Mouse (Mus musculus) heart, postnatal 25 days (tissue): ENCODE results near the gene Evc2. TPM values are rescaled to one million over a fixed set of nuclear protein-coding genes. Genes with fewer than 3 reads are reported as not detected.

Source experiments
- DNase-seq: peaks from one replicate; pipeline ENCODE4 v3.0.0; 2022; ENCODE audit warnings: low spot score
- intact Hi-C: fragments of 180-260 bp; cut with DNase I; formaldehyde crosslinking; loops from one replicate; pipeline ENCODE4 v1.15.1; 2025
- total RNA-seq, 2 experiments: library from RNA; stranded (reverse); gene quantifications; 2 replicates each; pipeline ENCODE4 v1.2.3; 2021

Evc2 gene
- total RNA-seq, 2 experiments from 2014 or later = 3.6 to 3.9 TPM

GRCm38 (mm10) chr5:37362618-37363017 is 24.3 kb downstream of the Evc2 start:
- DNase-seq = no peak
- intact Hi-C loops = no loop called here

- no peak for DNase-seq
- intact Hi-C loops = no loop called here
Measured at GRCm38 (mm10) chr5:37363284-37363683, 25.0 kb downstream of the Evc2 start.

- no peak for DNase-seq
- intact Hi-C loops = no loop called here
Measured at GRCm38 (mm10) chr5:37365751-37366150, 27.5 kb downstream of the Evc2 start.

- no peak for DNase-seq
- intact Hi-C loops = no loop called here
Measured at GRCm38 (mm10) chr5:37368796-37369195, 30.5 kb downstream of the Evc2 start.

- intact Hi-C loops = no loop called here
- DNase-seq = no peak
Measured at GRCm38 (mm10) chr5:37377376-37377775, 39.1 kb downstream of the Evc2 start.

- intact Hi-C loops = no loop called here
- DNase-seq = peak; percentile 24
Measured at GRCm38 (mm10) chr5:37380641-37381040, 42.3 kb downstream of the Evc2 start.

GRCm38 (mm10) chr5:37383570-37383969 is 45.3 kb downstream of the Evc2 start:
- no peak for DNase-seq
- intact Hi-C loops = no loop called here

- no peak for DNase-seq
- intact Hi-C loops = no loop called here
Measured at GRCm38 (mm10) chr5:37388646-37389045, 50.3 kb downstream of the Evc2 start.

- intact Hi-C loops = no loop called here
- no peak for DNase-seq
Measured at GRCm38 (mm10) chr5:37389808-37390495, 51.7 kb downstream of the Evc2 start.

GRCm38 (mm10) chr5:37390923-37391322 is 52.6 kb downstream of the Evc2 start:
- no peak for DNase-seq
- intact Hi-C loops = no loop called here

- intact Hi-C loops = no loop called here
- DNase-seq = no peak
Measured at GRCm38 (mm10) chr5:37391901-37392300, 53.6 kb downstream of the Evc2 start.

- intact Hi-C loops = no loop called here
- no peak for DNase-seq
Measured at GRCm38 (mm10) chr5:37395172-37396030, 57.1 kb downstream of the Evc2 start.

- DNase-seq = no peak
- intact Hi-C loops = no loop called here
Measured at GRCm38 (mm10) chr5:37419028-37419427, 80.7 kb downstream of the Evc2 start.

- intact Hi-C loops = no loop called here
- no peak for DNase-seq
Measured at GRCm38 (mm10) chr5:37427210-37427609, 88.9 kb downstream of the Evc2 start.

GRCm38 (mm10) chr5:37435417-37435816 is 97.1 kb downstream of the Evc2 start:
- intact Hi-C loops = no loop called here

GRCm38 (mm10) chr5:37442767-37443166 is 104.5 kb downstream of the Evc2 start:
- intact Hi-C loops = no loop called here

More at GRCm38 (mm10) chr5:37435417-37435816, 97.1 kb downstream of the Evc2 start:
- DNase-seq = no peak

GRCm38 (mm10) chr5:37447546-37447945 is 109.2 kb downstream of the Evc2 start:
- DNase-seq = no peak
- intact Hi-C loops = no loop called here

More at GRCm38 (mm10) chr5:37442767-37443166, 104.5 kb downstream of the Evc2 start:
- no peak for DNase-seq

- intact Hi-C loops = no loop called here
- no peak for DNase-seq
Measured at GRCm38 (mm10) chr5:37456590-37456989, 118.3 kb downstream of the Evc2 start.

GRCm38 (mm10) chr5:37457191-37457590 is 118.9 kb downstream of the Evc2 start:
- intact Hi-C loops = no loop called here
- DNase-seq = no peak

- intact Hi-C loops = no loop called here
- DNase-seq = no peak
Measured at GRCm38 (mm10) chr5:37457831-37458230, 119.5 kb downstream of the Evc2 start.

GRCm38 (mm10) chr5:37458236-37458635 is 119.9 kb downstream of the Evc2 start:
- intact Hi-C loops = no loop called here

More at GRCm38 (mm10) chr5:37458236-37458635, 119.9 kb downstream of the Evc2 start:
- no peak for DNase-seq
